Comparison of ENCODE assay signal across 16 mouse cellular contexts in the genomic region with DNA sequence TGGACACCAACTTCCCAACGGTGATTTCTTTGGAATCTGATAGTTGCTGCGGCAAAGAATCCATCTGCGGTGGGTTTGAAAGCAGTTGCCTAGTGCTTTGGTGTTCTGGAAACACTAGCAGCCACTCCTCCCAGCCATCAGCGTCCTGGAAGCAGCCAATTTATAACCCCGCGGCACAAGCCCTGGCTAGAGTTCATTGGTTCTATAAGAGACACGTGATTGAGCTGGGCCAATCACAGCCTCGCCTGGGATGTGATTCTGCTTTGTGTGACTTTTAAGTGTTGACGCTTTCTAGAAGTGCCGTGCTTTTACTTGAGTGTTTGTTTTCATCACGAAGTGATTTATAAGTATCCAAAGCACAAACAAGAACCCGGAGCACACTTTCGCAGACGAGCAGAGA.
DNase-seq lines count a peak whose midpoint lies in the region; ATAC-seq and TF ChIP-seq lines count a peak whose summit lies in the region.
"Had no signal": no experiment of that assay in that cellular context is flagged by ENCODE, and none has a peak within 500 bp of the region (broad histone marks: within the 10 kb centered on the region; RNA-seq: fewer than 3 reads in every experiment).

No protein-coding gene starts in this region.

- intact Hi-C loops in heart, adult 2 months (cut with DNase I): no loop called here

- DNase-seq in heart, adult 2 months: no peak
- peak; percentile 53 for DNase-seq in kidney, postnatal 10 days
- DNase-seq in kidney, adult 2 months: no peak
- DNase-seq in limb, embryonic 14.5 days (ENCODE audit: low spot score): peak; percentile 61
- DNase-seq in lung, postnatal 36 days: peak; percentile 56
- DNase-seq in cerebellum, adult 11-12 months: no peak
- DNase-seq in Muller cell, postnatal 12 days (ENCODE audit: inconsistent ontology term): no peak
- DNase-seq: adrenal gland, postnatal 25 days; cerebellum, postnatal 14 days had no signal

- no peaks in the 10 kb centered on the region for H3K9me3 ChIP-seq in heart, embryonic 13.5 days
- H3K9me3 ChIP-seq in limb, embryonic 14.5 days (ENCODE audit: control insufficient read depth, low read length): no peaks in the 10 kb centered on the region
- H3K9me3 ChIP-seq: forebrain, embryonic 13.5 days; liver, embryonic 15.5 days; midbrain, embryonic 12.5 days had no signal

- H3K79me2 ChIP-seq in heart, adult 2 months (replicated peaks; ENCODE audit: control insufficient read depth, insufficient read depth, low read length): no peaks in the 10 kb centered on the region

- no peak for TF ChIP-seq POLR2A in heart, adult 2 months (IDR thresholded peaks at IDR 0.05; ENCODE audit: insufficient read depth, low read depth, low read length)
- TF ChIP-seq POLR2A in kidney, adult 2 months (IDR thresholded peaks at IDR 0.05; ENCODE audit: low read depth, low read length): no peak
- TF ChIP-seq POLR2A in limb, embryonic 14.5 days (IDR thresholded peaks at IDR 0.05; ENCODE audit: borderline replicate concordance, extremely low read depth, insufficient read depth, insufficient read length): no peak

- peak overlapping the region; percentile 26; the same call in 1 of the 2 replicates for H3K4me2 ChIP-seq in heart, embryonic 13.5 days
- H3K4me2 ChIP-seq in limb, embryonic 14.5 days (replicated peaks; ENCODE audit: low read depth, low read length, severe bottlenecking): no peak overlapping the region
- H3K4me2 ChIP-seq: forebrain, embryonic 13.5 days; liver, embryonic 15.5 days; midbrain, embryonic 12.5 days had no signal

- 46% methylated on average over 14 of the region's 14 CpGs for WGBS in heart, embryonic 13.5 days
- WGBS in heart, adult 2 months: 60% methylated on average over 14 of the region's 14 CpGs
- WGBS in kidney, adult 2 months: 44% methylated on average over 14 of the region's 14 CpGs
- WGBS in limb, embryonic 14.5 days: 65% methylated on average over 14 of the region's 14 CpGs

- no peak overlapping the region for H3K4me3 ChIP-seq in heart, embryonic 13.5 days
- no peak overlapping the region for H3K4me3 ChIP-seq in heart, adult 2 months
- H3K4me3 ChIP-seq in kidney, adult 2 months (ENCODE audit: insufficient read depth, low read depth, low read length): no peak overlapping the region
- no peak overlapping the region for H3K4me3 ChIP-seq in limb, embryonic 14.5 days (replicated peaks; ENCODE audit: low read length)
- H3K4me3 ChIP-seq: forebrain, embryonic 13.5 days; layer of hippocampus, adult 2 months; liver, embryonic 15.5 days; midbrain, embryonic 12.5 days; myocyte had no signal

- H3K9ac ChIP-seq in heart, embryonic 13.5 days: no peak overlapping the region
- no peak overlapping the region for H3K9ac ChIP-seq in heart, adult 2 months (ENCODE audit: low read depth, low read length)
- no peak overlapping the region for H3K9ac ChIP-seq in limb, embryonic 14.5 days (ENCODE audit: low read depth, low read length, severe bottlenecking)
- H3K9ac ChIP-seq: forebrain, embryonic 13.5 days; liver, embryonic 15.5 days; midbrain, embryonic 12.5 days had no signal

- no peak for ATAC-seq in heart, embryonic 13.5 days (ENCODE audit: extremely low read depth, insufficient number of reproducible peaks, low FRiP score, low TSS enrichment)
- ATAC-seq in limb, embryonic 14.5 days (ENCODE audit: low FRiP score, low read depth): no peak
- ATAC-seq: forebrain, embryonic 13.5 days; hindbrain, embryonic 16.5 days had no signal

- H3K27me3 ChIP-seq in heart, embryonic 13.5 days (replicated peaks): peaks cover 13% of the 10 kb centered on the region
- no peaks in the 10 kb centered on the region for H3K27me3 ChIP-seq in heart, adult 2 months (ENCODE audit: control insufficient read depth, insufficient read depth, low read length)
- H3K27me3 ChIP-seq in kidney, adult 2 months (replicated peaks; ENCODE audit: control insufficient read depth, insufficient read depth, low read length): no peaks in the 10 kb centered on the region
- no peaks in the 10 kb centered on the region for H3K27me3 ChIP-seq in limb, embryonic 14.5 days (ENCODE audit: control insufficient read depth, insufficient read depth, low read length)
- H3K27me3 ChIP-seq: forebrain, embryonic 13.5 days; liver, embryonic 15.5 days; midbrain, embryonic 12.5 days had no signal

- no peak for TF ChIP-seq EP300 in heart, adult 2 months (IDR thresholded peaks at IDR 0.05; ENCODE audit: insufficient read depth, low read depth, low read length)

- 0 out of 2 replicates have a peak, but pooled peaks cover 3% of the 10 kb centered on the region for H3K4me1 ChIP-seq in heart, embryonic 13.5 days
- H3K4me1 ChIP-seq in heart, adult 2 months (ENCODE audit: control insufficient read depth, insufficient read depth, low read length): no peaks in the 10 kb centered on the region
- no peaks in the 10 kb centered on the region for H3K4me1 ChIP-seq in kidney, adult 2 months (ENCODE audit: control insufficient read depth, insufficient read depth, low read length)
- H3K4me1 ChIP-seq in limb, embryonic 14.5 days (ENCODE audit: control insufficient read depth, insufficient read depth, low read length): no peaks in the 10 kb centered on the region
- H3K4me1 ChIP-seq: liver, embryonic 15.5 days; midbrain, embryonic 12.5 days had no signal

- H3K36me3 ChIP-seq in heart, embryonic 13.5 days: no peaks in the 10 kb centered on the region
- no peaks in the 10 kb centered on the region for H3K36me3 ChIP-seq in heart, adult 2 months (ENCODE audit: control insufficient read depth, insufficient read depth, low read length)
- no peaks in the 10 kb centered on the region for H3K36me3 ChIP-seq in kidney, adult 2 months (ENCODE audit: control insufficient read depth, insufficient read depth, low read length)
- H3K36me3 ChIP-seq in limb, embryonic 14.5 days (ENCODE audit: control insufficient read depth, insufficient read depth, low read length): no peaks in the 10 kb centered on the region
- H3K36me3 ChIP-seq: liver, embryonic 15.5 days; midbrain, embryonic 12.5 days had no signal

- TF ChIP-seq CTCF in heart, adult 2 months (IDR thresholded peaks at IDR 0.05): no peak
- TF ChIP-seq CTCF in kidney, adult 2 months (conservative IDR thresholded peaks at IDR 0.05; ENCODE audit: insufficient read depth, insufficient read length, low read depth, low read length): no peak

- H3K27ac ChIP-seq in heart, embryonic 13.5 days (replicated peaks): no peak overlapping the region
- H3K27ac ChIP-seq in heart, adult 2 months: no peak overlapping the region
- H3K27ac ChIP-seq in kidney, adult 2 months (ENCODE audit: insufficient read depth, low read depth, low read length): no peak overlapping the region
- H3K27ac ChIP-seq in limb, embryonic 14.5 days (replicated peaks; ENCODE audit: low read depth, low read length): no peak overlapping the region
- H3K27ac ChIP-seq: forebrain, embryonic 13.5 days; layer of hippocampus, adult 2 months; liver, embryonic 15.5 days; midbrain, embryonic 12.5 days had no signal

Comparison
In these comparisons a context has a peak if more than half of its experiments do, and no peak if none do; other contexts are left out.
1. DNase-seq: peak in kidney, postnatal 10 days (single experiment), limb, embryonic 14.5 days (single experiment) and lung, postnatal 36 days (single experiment); none in heart, adult 2 months (0 of 2), kidney, adult 2 months (single experiment), cerebellum, adult 11-12 months (single experiment) and Muller cell, postnatal 12 days (single experiment).